Mouse (Mus musculus): ENCODE results near the gene Lmtk3.

DNA sequence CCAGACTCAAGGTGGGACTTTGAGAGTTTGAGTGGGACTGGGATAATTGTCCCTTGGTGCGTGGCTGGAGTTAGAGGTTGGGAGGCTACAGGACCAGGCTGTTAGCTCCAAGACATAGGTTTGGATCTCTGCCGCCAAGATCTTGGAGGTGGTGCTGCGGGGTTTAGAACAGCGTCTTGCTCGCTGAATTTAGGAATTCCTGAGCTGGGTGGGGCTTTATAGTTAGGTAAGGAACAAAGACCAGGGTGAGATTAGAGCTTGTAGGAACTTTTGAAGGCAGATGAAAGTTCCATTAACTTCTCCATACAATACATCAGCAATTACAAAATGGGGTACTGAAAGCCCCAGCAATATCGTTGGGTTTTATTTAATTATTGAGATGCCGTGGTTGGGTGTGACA is 16.5 kb downstream of the Lmtk3 start:
- TF ChIP-seq GATA1 (IDR thresholded peaks at IDR 0.05; ENCODE audit: borderline replicate concordance, low read length) (no peak), FLI1 (IDR thresholded peaks at IDR 0.05; ENCODE audit: low read length) (no peak)
